Mouse (Mus musculus) heart, postnatal 36 days (tissue): ENCODE measurements around the gene Tmem184c. TPM values are rescaled to one million over a fixed set of nuclear protein-coding genes. Genes with fewer than 3 reads are reported as not detected.

Experiments used
- DNase-seq, 2 experiments: peaks; one replicate each; pipeline ENCODE4 v3.0.0; 2021 to 2022
- intact Hi-C: fragments of 180-260 bp; cut with DNase I; formaldehyde crosslinking; loops from one replicate; pipeline ENCODE4 v1.15.1; 2025
- total RNA-seq, 2 experiments: library from RNA; stranded (reverse); gene quantifications; 2 replicates each; pipeline ENCODE4 v1.2.3; 2021

The Tmem184c gene
- total RNA-seq, 2 experiments from 2014 or later: 11.1 to 11.8 TPM

GRCm38 (mm10) chr8:77549121-77549706 lies 61.3 kb downstream of the Tmem184c start, which contains the start of gene Prmt9:
Prmt9 (plus strand) TSS chr8:77549397.
- peak; percentile 97 for DNase-seq
- intact Hi-C loops: loop anchor here (2.0 kb wide), 1 partner anchor 32 kb away; the partner anchor contains the start of gene Arhgap10

Other genes with a start within 250 kb of the Tmem184c start
- gene Arhgap10, start 92.7 kb downstream of the Tmem184c start, total RNA-seq: 10 to 100 TPM; 56.4 to 61.9 TPM
- gene Prmt9, start 61.3 kb downstream of the Tmem184c start, total RNA-seq: 10 to 100 TPM; 11.7 TPM
- gene Ednra, start 113.8 kb upstream of the Tmem184c start, total RNA-seq: 10 to 100 TPM; 39.2 to 43.5 TPM